Mouse (Mus musculus) neural tube, embryonic 10.5 days (tissue): Measurements from ENCODE around the gene Scnn1a.

Experiments used
- DNase-seq: peaks from one replicate; pipeline ENCODE4 v3.0.0-alpha.2; 2017; ENCODE audit warnings: low spot score; ENCODE audit errors: extremely low spot score

Scnn1a gene

DNA sequence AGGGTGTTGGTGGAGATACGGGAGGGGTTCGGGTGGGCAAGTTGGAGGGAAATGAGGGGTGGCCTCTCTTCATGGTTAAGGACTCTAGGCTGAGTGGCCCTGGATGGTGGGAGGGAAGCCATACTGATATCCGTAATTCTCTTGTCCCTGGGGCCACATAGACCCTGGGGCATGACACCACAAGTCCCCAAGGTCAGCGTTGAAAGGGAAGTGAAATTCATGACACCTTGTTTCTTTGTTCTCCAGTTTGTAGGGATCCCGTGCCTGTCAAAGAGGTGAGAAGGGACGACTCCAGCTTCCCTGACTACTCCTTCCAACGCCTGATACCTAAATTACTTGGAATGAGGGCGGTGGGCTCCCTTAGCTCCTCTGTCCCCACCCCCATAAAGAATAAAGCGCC, 40.4 kb downstream of the Scnn1a start:
- DNase-seq: no peak

DNA sequence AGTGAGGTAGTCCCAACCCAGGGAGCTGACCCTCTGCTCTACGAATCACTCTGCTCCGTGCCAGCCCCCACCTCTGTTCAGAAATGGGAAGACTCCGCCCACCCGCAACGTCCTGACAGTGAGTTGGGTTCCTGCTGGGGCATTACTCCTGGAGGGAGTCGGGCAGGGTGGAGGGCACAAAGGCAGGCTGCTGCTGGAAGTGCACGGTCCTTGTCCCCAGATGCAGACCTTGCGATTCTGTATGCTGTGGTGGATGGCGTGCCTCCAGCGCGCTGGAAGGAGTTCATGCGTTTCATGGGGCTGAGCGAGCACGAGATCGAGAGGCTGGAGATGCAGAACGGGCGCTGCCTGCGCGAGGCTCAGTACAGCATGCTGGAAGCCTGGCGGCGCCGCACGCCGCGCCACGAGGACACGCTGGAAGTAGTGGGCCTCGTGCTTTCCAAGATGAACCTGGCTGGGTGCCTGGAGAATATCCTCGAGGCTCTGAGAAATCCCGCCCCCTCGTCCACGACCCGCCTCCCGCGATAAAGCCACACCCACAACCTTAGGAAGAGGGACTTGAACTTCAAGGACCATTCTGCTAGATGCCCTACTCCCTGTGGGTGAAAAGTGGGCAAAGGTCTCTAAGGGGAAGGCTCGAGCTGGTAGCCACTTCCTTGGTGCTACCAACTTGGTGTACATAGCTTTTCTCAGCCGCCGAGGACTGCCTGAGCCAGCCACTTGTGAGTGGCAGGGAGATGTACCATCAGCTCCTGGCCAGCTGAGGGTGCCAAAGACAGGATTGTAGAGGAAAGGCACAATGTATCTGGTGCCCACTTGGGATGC, 41.2 kb downstream of the Scnn1a start:
- no peak for DNase-seq

DNA sequence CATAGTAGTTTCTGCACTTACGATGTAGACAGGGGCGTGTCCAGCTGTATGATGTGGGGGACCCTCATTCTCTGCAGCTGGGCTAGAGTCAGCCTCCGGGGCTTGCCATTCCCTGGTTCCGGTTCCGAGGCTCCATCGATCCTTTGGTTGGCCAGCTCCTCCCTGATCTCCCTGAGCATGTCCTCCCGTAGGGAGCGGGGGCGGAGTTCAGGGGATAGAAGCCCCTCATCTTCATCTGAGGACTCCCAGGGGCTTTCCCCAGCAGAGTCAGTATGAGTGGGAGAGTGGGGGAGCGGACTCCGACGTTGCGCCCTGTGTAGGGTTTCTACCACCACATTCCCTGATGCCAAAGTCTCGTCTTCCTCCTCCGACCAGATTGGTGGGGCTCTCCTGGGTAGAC, 42.6 kb downstream of the Scnn1a start:
- DNase-seq: no peak

DNA sequence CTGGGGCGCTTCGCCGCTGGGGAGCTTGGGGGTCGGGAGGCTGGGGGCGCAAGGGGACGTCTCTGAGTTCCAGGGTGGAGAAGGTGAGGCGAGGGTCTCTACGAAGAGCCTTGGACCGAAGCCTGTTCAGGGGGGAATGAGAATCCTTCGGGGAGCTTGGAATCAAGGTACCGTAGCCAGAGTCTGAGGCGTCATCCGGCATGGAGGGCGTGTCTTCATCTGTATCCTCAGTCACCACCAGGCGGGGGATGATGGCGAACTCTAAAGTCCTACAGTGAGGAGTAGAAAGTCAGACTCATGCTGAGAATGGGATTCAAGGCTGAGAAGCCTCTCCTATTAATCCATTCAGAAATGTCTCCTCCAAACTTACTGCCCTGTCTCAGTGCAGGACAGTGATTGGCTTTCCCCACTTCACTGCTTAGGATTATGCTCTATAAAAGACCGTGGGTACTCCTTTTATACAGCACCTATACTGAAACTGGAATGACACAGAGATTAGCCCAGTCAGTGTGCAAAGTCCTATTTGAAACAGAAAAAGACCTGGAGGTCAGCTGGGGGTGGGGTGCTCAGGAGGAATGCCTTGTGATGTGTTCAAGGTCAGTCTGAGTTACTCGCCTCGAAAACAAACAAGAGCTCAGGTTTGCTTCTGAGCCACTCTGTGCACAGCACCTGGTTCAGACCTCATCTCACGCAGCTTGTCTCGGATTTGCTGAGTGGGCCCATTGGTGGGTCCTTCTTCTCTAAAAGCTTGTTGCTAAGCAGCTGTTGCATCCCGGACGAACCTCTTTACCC, 43.2 kb downstream of the Scnn1a start:
- DNase-seq: no peak

DNA sequence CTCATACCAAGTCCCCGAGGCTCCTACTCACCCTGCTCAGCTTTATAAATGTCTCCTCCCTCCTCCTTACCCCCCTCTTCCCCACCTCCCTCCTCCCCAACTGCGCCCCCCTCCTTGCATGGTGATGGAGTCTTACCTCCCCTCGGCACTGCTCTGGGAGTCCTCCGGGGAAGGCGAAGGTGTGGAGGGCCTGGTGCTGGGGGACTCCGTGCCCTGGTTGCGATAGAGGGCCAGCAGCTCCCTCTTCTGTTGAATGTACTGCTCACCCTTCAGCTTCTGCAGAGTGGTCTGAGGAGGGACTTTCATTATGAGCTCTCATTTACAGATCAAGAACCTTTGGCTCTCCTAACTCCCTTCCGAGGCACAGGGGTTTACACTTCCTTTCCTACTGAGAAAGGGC, 44.0 kb downstream of the Scnn1a start:
- DNase-seq: no peak

DNA sequence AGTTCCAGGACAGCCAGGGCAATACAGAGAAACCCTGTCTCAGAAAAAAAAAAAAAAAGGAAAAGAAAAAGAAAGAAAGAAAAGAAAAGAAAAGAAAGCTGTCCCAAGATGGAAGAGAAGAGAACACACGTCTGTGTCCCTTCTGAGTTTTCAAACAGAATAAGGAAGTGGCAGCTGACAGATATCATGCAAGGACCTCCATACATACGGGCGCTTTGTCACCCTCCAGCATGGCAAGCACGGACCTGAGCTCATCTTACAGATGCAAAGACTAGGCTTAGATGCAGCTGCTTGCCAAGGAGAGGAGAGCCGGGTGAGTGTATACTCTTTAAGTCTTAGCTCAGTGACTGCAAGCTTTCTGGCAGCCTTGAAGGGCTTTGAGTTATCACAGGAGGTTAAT, 45.1 kb downstream of the Scnn1a start:
- DNase-seq: no peak

DNA sequence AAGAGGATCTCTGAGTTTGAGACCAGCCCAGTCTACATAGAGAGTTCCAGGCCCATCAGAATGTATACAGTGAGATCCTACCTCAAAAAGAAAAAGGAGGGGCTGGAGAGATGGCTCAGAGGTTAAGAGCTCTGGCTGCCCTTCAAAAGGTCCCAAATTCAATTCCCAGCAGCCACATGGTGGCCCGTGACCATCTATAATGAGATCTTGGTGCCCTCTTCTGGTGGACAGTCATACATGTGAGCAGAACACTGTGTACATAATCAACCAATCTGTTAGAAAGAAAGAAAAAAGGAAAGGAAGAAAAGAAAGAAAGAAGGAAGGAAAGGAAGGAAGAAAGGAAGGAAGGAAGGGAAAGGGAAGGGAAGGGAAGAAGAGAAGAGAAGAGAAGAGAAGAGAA, 45.7 kb downstream of the Scnn1a start:
- no peak for DNase-seq

DNA sequence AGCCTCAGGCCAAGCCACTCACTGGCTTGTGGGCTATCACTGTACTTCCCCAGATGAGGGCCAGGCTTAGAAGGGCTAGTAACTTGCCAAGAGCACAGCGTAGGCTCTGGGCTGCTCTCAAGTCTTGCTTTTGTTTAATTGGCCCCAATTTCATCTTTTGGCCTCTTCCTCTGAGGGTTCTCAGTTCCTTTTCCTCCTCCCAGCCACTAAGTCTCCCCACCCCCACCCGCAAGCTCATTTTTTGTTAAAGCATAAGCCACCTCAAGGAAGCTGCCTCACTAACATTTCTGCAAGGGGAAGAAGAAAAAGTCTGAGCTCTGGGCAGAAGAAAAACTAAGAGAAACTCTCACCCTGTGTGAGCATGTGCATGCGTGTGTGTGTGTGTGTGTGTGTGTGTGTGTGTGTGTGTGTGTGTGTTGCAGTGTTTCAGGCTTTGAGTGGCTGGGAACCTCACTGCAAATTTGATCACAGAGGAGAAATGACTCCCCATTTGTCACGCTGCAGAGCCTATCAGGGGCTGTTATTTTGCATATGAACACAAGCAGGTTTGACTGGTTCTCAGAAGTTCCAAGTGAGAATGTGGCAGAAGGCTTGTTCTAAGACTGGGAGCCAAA, 47.4 kb downstream of the Scnn1a start:
- no peak for DNase-seq

DNA sequence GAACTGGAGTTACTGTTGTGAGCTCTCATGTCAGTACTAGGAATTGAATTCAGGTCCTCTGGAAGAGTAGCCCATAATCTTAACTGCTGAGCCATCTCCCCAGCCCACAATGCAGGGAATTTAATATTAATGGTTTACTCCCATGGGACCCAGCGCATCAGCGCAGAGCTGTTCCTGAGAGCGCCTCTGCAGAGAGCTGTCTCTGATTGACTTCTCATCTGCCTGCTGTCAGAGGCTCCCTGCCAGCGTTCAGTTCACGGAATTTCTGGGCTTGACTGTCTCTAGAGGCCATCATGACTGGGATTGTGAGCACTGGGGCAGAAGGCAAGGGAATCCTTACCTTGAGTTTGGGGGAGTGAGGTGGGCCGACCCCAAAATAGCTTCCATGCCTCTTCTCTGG, 56.6 kb downstream of the Scnn1a start:
- no peak for DNase-seq

DNA sequence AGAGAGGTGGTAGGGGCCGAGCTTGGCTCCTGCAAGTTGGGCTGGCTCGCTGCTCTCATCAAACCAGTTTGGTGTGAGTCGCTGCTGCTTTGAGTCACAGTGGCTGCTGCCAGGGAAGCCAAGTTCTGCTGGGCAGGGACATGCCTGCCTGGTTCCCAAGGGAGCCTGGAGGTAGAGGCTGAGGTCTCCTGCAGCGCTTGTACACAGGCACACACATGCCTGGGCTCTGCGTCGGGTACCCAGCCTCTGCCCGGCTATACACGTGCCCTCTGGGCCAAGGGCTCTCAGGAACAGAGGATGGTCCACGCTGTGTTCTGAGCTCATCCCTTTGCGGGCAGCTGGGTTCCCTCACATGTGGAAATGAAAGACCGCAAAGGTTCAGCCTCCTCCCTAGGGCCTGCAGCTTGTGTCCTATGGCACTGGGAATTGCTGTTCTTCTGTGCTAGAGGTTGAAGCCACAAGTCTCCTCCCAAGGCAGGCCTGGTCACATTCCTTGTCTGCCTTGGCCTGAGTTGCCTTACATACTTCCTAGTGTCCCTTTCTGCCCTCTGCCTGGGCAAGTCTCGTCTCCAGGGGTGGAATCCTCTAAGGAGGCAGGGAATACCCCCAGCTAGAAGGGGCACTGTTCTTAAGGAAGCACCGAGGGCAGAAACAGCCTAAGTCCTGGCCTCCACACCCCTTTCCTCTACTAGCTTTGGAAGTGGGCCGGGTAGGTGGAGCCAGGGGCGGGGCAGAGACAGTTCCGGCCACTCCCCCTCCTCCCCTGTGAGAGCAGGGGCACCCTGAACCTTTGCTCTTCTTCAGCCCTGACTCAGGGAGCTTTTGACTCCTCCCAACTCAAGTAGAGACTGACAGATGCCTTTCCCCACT, 57.4 kb downstream of the Scnn1a start:
- no peak for DNase-seq

DNA sequence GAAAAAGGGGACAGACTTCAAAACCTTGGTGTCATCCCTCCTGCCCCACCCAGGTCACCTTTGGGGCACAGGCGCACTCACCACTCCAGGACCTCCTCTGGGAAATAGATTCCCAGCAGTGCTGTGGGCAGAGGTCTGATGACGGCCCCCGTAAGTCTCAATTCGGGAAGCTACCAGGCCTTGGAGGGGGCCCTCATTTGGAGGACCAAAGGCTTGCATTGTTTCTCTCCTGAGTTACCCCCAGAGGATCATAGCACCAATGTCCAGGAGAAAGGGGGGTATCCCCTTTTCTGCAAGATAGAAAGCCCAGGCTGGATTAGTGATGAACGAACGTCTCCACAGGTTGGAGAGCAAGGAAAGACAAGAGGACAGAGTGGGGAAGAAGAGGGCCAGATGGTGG, 58.2 kb downstream of the Scnn1a start:
- no peak for DNase-seq

DNA sequence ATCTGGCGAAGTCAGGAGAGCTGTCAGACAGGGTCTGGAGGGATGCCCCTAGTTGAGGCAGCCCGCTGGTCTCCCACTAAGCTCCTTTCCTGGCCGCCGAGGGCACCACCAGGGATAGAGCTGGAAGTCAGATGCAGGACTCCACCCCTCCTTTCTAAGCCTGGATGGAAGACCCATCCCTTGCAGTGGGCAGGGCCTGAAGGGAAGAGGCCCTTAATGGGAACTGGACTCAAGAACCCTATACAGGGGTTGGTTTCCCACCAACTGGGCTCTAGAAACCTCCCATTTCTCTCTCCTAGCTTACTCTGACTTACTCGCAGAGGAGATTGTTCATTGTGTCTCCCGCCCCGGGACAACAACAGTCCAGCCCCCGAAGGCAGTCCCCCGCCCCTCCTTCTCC, 59.3 kb downstream of the Scnn1a start:
- DNase-seq: no peak

DNA sequence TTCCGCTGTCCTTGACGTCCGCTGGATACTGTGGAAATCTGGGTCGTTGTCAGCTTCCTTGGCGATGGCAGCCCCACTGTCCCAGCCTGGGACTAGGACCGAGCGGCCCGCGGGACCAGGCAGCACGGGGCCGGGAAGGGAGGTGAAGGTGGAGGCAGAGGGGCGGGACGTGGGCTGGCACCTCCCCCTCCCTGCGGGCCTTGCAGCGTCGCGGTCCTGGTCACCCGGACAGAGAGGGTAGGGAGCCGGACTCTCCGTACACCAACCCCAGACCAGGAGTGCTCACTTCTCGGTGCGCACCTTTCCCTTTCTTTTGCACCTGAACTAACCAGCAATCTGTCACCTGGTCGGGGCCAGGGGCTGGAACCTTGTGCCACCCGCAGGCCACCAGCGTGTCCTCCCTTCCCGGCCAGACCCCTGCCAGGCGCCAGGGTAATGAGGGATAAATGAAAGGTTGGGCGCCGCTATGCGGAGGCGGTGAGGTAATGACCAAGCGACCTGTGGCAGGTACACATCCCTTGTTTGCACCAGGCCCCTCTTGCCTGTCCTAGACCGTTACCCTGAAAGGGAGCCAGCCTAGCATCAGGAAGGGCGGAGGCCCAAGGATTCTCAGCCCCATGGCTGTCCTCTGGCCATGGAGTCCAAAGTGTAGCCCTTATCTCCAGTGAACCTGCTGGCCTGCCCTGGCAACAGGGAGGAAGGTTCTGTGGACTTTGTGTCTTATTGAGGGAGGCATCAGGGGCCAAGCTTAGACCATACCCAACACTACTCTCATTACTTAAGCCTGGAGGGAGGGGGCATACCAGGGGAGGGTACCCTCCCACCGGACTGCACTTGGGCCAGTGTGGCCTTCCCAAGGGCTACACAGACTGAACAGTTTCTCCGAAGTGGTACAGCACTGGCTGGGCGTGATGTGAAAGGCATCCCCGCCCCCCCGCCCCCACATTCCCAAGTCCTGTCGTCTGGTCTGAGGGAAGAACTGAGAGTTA, 60.2 kb downstream of the Scnn1a start, which contains the start of gene Plekhg6:
TSS of gene Plekhg6 (minus strand) at position 422 of the 989 bp plus-strand sequence.
- DNase-seq: no peak

DNA sequence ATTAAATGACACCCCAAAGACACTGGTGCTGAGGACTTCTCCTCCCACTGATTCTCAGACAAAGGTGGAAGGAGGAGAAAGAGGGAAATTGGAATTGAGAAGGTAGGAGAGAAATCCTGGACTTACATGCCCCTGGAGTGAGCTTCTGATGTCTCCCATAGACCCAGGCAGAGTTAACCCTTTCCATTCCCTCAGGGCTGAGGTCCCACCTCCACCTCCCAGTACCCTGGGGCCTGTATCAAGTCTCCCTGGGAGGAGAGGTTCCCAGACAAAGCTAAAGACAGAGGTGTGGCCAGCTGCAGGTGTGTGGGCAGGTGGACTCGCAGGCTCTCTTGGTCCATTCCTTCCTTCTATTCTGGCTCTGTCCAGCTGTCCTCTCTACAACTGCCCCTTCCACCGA, 61.6 kb downstream of the Scnn1a start:
- no peak for DNase-seq

DNA sequence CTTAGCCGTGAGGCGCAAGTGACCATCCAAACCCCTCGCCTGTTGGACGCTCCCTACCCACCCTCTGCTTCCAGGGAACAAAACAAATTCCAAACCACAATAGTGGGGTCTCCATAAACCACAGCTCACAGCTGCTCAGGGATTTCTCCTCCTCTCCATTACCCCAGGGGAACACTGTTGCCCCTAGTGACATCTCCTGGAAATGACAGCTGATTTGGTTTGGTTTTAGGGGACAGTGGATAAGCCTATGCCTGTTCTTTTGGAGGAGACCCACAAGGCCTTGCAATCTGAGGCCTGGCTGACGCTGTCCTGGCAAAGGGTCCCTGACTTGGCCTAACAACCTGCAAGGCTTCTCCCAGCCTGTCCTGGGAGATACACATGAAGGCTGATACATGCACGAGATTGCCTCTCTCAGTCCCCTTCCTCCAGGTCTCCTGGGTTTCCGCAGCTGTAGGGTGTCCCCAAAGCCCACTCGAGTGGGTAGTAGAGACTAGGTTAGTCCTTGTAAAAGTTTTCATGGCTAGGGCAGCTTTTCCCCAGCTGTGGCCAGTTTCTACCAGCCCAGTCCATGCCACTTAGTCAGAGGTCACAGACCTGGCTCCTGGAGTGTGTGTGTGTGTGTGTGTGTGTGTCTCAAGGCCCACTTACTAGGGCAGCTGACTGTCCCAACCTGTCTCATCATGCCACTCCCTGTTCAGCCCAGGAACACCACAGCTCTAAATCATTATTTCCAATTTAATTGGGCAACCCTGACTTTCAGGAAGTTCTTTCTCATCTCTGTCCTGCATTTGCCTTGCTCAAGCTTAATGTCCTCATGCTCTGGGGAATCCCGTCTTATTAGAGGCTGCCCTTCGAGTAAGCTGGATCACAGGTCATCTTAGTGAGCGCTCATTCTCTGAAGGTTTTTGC, 64.9 kb downstream of the Scnn1a start:
- no peak for DNase-seq

DNA sequence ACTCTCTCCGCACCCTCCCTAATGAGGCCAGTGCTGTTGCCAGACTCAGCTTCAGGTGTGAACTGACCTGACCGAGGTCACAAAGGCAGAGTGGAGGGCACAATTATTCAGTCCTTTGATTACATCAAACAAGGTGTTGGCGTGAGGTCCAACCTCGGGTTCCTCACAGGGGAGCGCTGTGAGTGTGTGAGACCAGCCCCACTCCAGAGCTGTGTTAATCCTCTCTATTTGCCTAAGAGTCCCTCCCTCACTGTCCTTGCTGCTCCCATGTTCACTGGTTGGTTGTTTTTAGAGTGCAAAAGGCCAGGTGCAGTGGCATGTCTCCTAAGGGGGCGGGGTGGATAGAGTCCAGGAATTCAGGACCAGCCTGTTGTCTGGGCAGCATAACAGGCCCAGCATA, 65.6 kb downstream of the Scnn1a start:
- no peak for DNase-seq

DNA sequence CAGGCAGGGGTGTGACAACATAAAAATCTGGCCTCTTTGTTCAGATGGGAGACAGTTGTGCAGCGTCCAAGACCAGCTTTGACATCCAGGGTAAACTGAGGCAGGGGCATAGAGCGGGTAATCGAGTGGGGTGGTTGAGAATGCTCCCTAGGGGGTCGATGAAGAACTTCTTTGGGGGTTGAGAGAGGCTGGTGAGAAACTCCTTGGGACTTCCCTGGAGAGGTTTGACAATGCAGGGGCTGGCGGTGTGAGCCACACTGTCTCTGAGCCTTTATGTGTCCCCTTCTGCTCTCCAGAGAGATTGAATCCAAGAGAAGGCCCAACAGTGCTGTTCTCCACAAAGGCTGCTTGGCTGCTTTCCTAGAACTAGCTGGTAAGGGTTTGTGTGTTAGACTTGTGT, 69.4 kb downstream of the Scnn1a start:
- no peak for DNase-seq
